Mouse (Mus musculus) lung, embryonic 15.5 days (tissue): ENCODE measurements around the gene Rora. TPM values are rescaled to one million over a fixed set of nuclear protein-coding genes. Genes with fewer than 3 reads are reported as not detected.

Experiments used
- ATAC-seq: fragments of 200-750 bp; cut with Nextera tagmentation; 2 replicates; pipeline ENCODE4 v1.8.0; 2017; ENCODE audit warnings: moderate number of reproducible peaks, borderline replicate concordance; ENCODE audit not compliant: low FRiP score, low TSS enrichment; ENCODE audit errors: extremely low read depth
- H3K27ac ChIP-seq: fragments of 300-500 bp; sonication (generic); 2 replicates; pipeline ENCODE4 v1.5.1; 2015; ENCODE audit warnings: moderate library complexity, mild to moderate bottlenecking, inconsistent platforms
- H3K27me3 ChIP-seq: fragments of 300-500 bp; sonication (generic); 2 replicates; pipeline ENCODE4 v1.6.1; 2015; ENCODE audit warnings: inconsistent platforms
- H3K36me3 ChIP-seq: fragments of 300-500 bp; sonication (generic); 2 replicates; pipeline ENCODE4 v1.6.1; 2015; ENCODE audit warnings: inconsistent platforms
- H3K4me1 ChIP-seq: fragments of 300-500 bp; sonication (generic); 2 replicates; pipeline ENCODE4 v1.6.1; 2015; ENCODE audit warnings: inconsistent platforms
- H3K4me2 ChIP-seq: fragments of 300-500 bp; sonication (generic); 2 replicates; pipeline ENCODE4 v1.6.1; 2015; ENCODE audit warnings: inconsistent platforms, mild to moderate bottlenecking, moderate library complexity
- H3K4me3 ChIP-seq: fragments of 300-500 bp; sonication (generic); 2 replicates; pipeline ENCODE4 v1.5.1; 2015; ENCODE audit warnings: mild to moderate bottlenecking, inconsistent platforms
- H3K9ac ChIP-seq: fragments of 300-500 bp; sonication (generic); 2 replicates; pipeline ENCODE4 v1.6.1; 2015; ENCODE audit warnings: inconsistent platforms
- H3K9me3 ChIP-seq: fragments of 300-500 bp; sonication (generic); 2 replicates; pipeline ENCODE4 v1.6.1; 2016; ENCODE audit warnings: inconsistent platforms
- WGBS: fragments of 180-500 bp; shearing (Covaris S2); methylation state at CpG from one replicate; pipeline ENCODE4 v1.1.7; 2015; 5-methylcytosine and 5-hydroxymethylcytosine counted together
- polyA plus RNA-seq: library from polyadenylated mRNA; unstranded; fragments of >200 nt; fragmentation: Nextera tagmentation; extraction: Ambion mirVana; gene quantifications from 2 replicates; pipeline ENCODE4 v1.2.1, GENCODE M21; 2015

The Rora gene
- polyA plus RNA-seq = 6.8 and 6.9 TPM in 2 replicates

- H3K4me1 ChIP-seq = peaks cover 16% of the 10 kb centered on the region
- WGBS = under 1% methylated on average over 72 of the region's 72 CpGs
- H3K4me3 ChIP-seq = peak within 1 kb of the TSS; percentile 92
- peak within 1 kb of the TSS; percentile 97 for H3K27ac ChIP-seq
- no peaks in the 10 kb centered on the region for H3K9me3 ChIP-seq
- H3K4me2 ChIP-seq = peak within 1 kb of the TSS; percentile 93
- H3K27me3 ChIP-seq = no peaks in the 10 kb centered on the region; the same call in 1 of the 2 replicates
- peak within 1 kb of the TSS; percentile 76 for H3K9ac ChIP-seq
- ATAC-seq = peak; percentile 82
- H3K36me3 ChIP-seq = no peaks in the 10 kb centered on the region
Observed at GRCm38 (mm10) chr9:68653211-68654038, at the start of gene Rora. Gene Rora (plus strand): TSS chr9:68653786.

GRCm38 (mm10) chr9:68614006-68614405, 39.6 kb upstream of the Rora start:
- ATAC-seq = no peak
- Histone ChIP-seq H3K4me1 (no peaks in the 10 kb centered on the region), H3K9me3 (no peaks in the 10 kb centered on the region), H3K36me3 (no peaks in the 10 kb centered on the region), H3K9ac (no peak overlapping the region), H3K4me3 (no peak overlapping the region), H3K27ac (no peak overlapping the region), H3K27me3 (no peaks in the 10 kb centered on the region), H3K4me2 (no peak overlapping the region)
- WGBS = 75% methylated on average over 9 of the region's 9 CpGs

GRCm38 (mm10) chr9:68617116-68617515, 36.5 kb upstream of the Rora start:
- Histone ChIP-seq H3K4me2 (no peak overlapping the region), H3K27ac (no peak overlapping the region), H3K9ac (no peak overlapping the region), H3K4me1 (no peaks in the 10 kb centered on the region), H3K4me3 (no peak overlapping the region), H3K27me3 (no peaks in the 10 kb centered on the region), H3K36me3 (no peaks in the 10 kb centered on the region), H3K9me3 (no peaks in the 10 kb centered on the region)
- ATAC-seq = no peak
- WGBS = 40% methylated on average over 4 of the region's 4 CpGs

GRCm38 (mm10) chr9:68620036-68620435, 33.5 kb upstream of the Rora start:
- Histone ChIP-seq H3K4me3 (no peak overlapping the region), H3K9me3 (no peaks in the 10 kb centered on the region), H3K27ac (no peak overlapping the region), H3K4me1 (no peaks in the 10 kb centered on the region), H3K4me2 (no peak overlapping the region), H3K9ac (no peak overlapping the region), H3K36me3 (no peaks in the 10 kb centered on the region), H3K27me3 (no peaks in the 10 kb centered on the region)
- 65% methylated on average over 2 of the region's 2 CpGs for WGBS
- no peak for ATAC-seq

GRCm38 (mm10) chr9:68620441-68620840, 33.1 kb upstream of the Rora start:
- no peak overlapping the region for H3K9ac ChIP-seq
- H3K4me1 ChIP-seq = no peaks in the 10 kb centered on the region
- WGBS = 37% methylated on average over 6 of the region's 6 CpGs
- no peak overlapping the region for H3K4me2 ChIP-seq
- H3K27ac ChIP-seq = no peak overlapping the region
- no peak for ATAC-seq
- H3K36me3 ChIP-seq = no peaks in the 10 kb centered on the region
- H3K27me3 ChIP-seq = no peaks in the 10 kb centered on the region
- H3K4me3 ChIP-seq = no peak overlapping the region
- H3K9me3 ChIP-seq = no peaks in the 10 kb centered on the region

GRCm38 (mm10) chr9:68624981-68625380, 28.6 kb upstream of the Rora start:
- no peak overlapping the region for H3K4me3 ChIP-seq
- no peaks in the 10 kb centered on the region for H3K9me3 ChIP-seq
- H3K4me1 ChIP-seq = no peaks in the 10 kb centered on the region
- H3K27me3 ChIP-seq = no peaks in the 10 kb centered on the region
- no peak overlapping the region for H3K27ac ChIP-seq
- no peak for ATAC-seq
- no peak overlapping the region for H3K9ac ChIP-seq
- no peaks in the 10 kb centered on the region for H3K36me3 ChIP-seq
- no peak overlapping the region for H3K4me2 ChIP-seq
- 83% methylated on average over 4 of the region's 4 CpGs for WGBS

- H3K27ac ChIP-seq = no peak overlapping the region
- no peaks in the 10 kb centered on the region for H3K27me3 ChIP-seq
- 82% methylated on average over 8 of the region's 8 CpGs for WGBS
- H3K4me2 ChIP-seq = no peak overlapping the region
- H3K9me3 ChIP-seq = no peaks in the 10 kb centered on the region
- H3K36me3 ChIP-seq = no peaks in the 10 kb centered on the region
- ATAC-seq = no peak
- no peak overlapping the region for H3K9ac ChIP-seq
- no peaks in the 10 kb centered on the region for H3K4me1 ChIP-seq
- no peak overlapping the region for H3K4me3 ChIP-seq
Observed at GRCm38 (mm10) chr9:68637301-68637700, 16.3 kb upstream of the Rora start.

GRCm38 (mm10) chr9:68641123-68641522, 12.5 kb upstream of the Rora start:
- no peak overlapping the region for H3K4me2 ChIP-seq

GRCm38 (mm10) chr9:68648061-68648460, 5.5 kb upstream of the Rora start:
- H3K9me3 ChIP-seq = no peaks in the 10 kb centered on the region
- H3K27me3 ChIP-seq = no peaks in the 10 kb centered on the region; the same call in 1 of the 2 replicates
- no peaks in the 10 kb centered on the region for H3K4me1 ChIP-seq
- no peaks in the 10 kb centered on the region for H3K36me3 ChIP-seq
- no peak overlapping the region for H3K9ac ChIP-seq
- H3K27ac ChIP-seq = no peak overlapping the region
- ATAC-seq = no peak
- no peak overlapping the region for H3K4me3 ChIP-seq
- 81% methylated on average over 3 of the region's 3 CpGs for WGBS
- no peak overlapping the region for H3K4me2 ChIP-seq

More at GRCm38 (mm10) chr9:68641123-68641522, 12.5 kb upstream of the Rora start:
- H3K36me3 ChIP-seq = no peaks in the 10 kb centered on the region
- no peaks in the 10 kb centered on the region for H3K4me1 ChIP-seq
- no peak overlapping the region for H3K4me3 ChIP-seq
- H3K27me3 ChIP-seq = no peaks in the 10 kb centered on the region
- no peak for ATAC-seq
- H3K9ac ChIP-seq = no peak overlapping the region
- no peak overlapping the region for H3K27ac ChIP-seq
- H3K9me3 ChIP-seq = no peaks in the 10 kb centered on the region
- WGBS = 84% methylated on average over 3 of the region's 3 CpGs

GRCm38 (mm10) chr9:68654039-68654332, 400 bp downstream of the Rora start:
- H3K4me2 ChIP-seq = peak overlapping the region; percentile 93
- WGBS = under 1% methylated on average over 28 of the region's 28 CpGs
- peak overlapping the region; percentile 92 for H3K4me3 ChIP-seq
- no peaks in the 10 kb centered on the region for H3K9me3 ChIP-seq
- peaks cover 16% of the 10 kb centered on the region for H3K4me1 ChIP-seq
- no peaks in the 10 kb centered on the region for H3K36me3 ChIP-seq
- H3K27me3 ChIP-seq = no peaks in the 10 kb centered on the region; the same call in 1 of the 2 replicates
- peak; percentile 15; the same call in 1 of the 2 replicates for ATAC-seq
- H3K9ac ChIP-seq = peak overlapping the region; percentile 76
- peak overlapping the region; percentile 97 for H3K27ac ChIP-seq

- H3K9ac ChIP-seq = peak overlapping the region; percentile 76
- peak overlapping the region; percentile 92 for H3K4me3 ChIP-seq
- H3K4me1 ChIP-seq = peaks cover 16% of the 10 kb centered on the region
- peak overlapping the region; percentile 97 for H3K27ac ChIP-seq
- H3K36me3 ChIP-seq = no peaks in the 10 kb centered on the region
- no peaks in the 10 kb centered on the region; the same call in 1 of the 2 replicates for H3K27me3 ChIP-seq
- peak overlapping the region; percentile 93 for H3K4me2 ChIP-seq
- peak; percentile 35; the same call in 1 of the 2 replicates for ATAC-seq
- no peaks in the 10 kb centered on the region for H3K9me3 ChIP-seq
- WGBS = under 1% methylated on average over 43 of the region's 43 CpGs
Observed at GRCm38 (mm10) chr9:68654333-68655017, 889 bp downstream of the Rora start.
